Mouse (Mus musculus) layer of hippocampus, adult 9-10 months (tissue): ENCODE results near the gene Ribc1.

ENCODE experiments used
- DNase-seq: peaks from one replicate; pipeline ENCODE4 v3.0.0; 2022; ENCODE audit warnings: low spot score

Gene Ribc1

GRCm38 (mm10) chrX:152016151-152017145, at the start of gene Ribc1, which contains the start of gene Smc1a:
Ribc1 (minus strand) TSS chrX:152016295.
Smc1a (plus strand) TSS chrX:152016428.
- DNase-seq, result peak; percentile 90

DNA sequence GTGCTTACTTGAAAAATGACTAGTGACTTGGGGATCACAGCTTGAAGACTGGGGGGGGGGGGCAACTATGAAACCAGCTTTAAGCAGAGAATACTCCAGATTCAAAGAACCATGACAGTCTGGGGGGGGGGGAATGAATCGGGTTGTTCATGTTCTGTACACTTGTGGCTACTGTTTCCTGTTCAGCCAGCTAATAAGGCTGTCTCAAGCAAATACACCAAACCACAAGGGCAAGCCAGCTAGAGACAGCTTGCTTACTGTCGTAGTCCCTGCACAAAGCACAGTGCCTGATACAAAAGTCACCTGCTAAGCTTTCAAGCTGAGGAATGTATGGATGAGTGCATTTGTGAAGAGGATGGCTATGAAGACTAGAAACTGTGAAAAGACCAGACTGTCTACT, 49.6 kb upstream of the Ribc1 start:
- no peak for DNase-seq

DNA sequence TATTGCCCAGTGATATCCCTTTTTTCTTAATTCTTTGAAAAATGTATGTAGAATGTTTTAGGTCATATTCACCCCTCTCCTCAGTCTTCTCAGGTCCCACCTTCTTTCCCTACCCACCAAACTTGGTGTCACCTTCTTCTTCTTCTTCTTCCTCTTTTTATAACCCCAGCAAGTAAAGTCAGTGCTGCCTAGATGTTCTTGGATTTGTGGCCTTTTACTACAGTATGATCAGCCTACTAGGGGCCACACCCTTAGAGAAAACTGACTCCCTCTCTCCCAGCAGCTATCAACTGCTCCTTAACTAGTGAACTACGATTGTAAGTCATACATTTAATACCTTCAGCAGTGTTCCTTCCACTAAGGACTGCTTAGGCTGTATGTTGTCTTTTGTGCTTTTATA, 38.0 kb upstream of the Ribc1 start:
- no peak for DNase-seq

DNA sequence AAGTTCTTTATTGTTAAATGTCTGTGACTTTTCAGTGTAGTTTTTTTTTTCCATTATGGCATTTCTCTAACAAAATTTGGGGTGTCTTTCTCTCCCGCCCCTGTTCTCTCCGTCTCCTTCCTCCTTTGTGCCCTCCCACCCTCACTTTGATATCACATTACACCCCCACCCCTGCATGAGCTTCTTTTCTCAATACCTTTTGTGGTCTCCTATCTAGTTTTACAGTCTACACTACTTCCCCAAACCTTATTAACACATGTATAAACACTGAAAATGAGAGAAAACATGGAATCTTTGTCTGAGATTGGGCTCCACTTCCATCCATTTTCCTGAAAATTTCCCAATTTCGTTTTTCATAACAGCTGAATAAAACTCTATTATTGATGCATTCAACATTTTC, 36.5 kb upstream of the Ribc1 start:
- DNase-seq, result no peak

GRCm38 (mm10) chrX:152047230-152047629, 31.1 kb upstream of the Ribc1 start:
- DNase-seq, result no peak

DNA sequence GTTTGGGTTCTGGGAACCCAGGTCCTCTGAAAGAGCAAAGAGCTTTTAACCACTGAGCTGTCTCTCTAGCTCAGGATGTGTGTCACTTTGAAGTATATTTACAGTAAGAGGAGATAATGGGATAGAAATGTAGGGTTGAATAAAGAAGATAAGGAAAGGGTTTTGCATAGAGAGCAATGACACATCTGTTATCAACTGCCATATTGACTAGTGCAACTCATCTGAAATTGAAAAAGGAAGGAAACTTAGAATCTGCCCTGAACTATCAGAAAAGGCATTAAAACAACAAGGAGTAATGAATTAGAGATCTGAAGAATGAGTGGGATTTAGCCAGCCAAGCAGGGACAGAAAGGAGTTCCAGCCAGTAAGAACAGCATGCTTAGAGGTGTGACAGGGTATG, 23.8 kb upstream of the Ribc1 start:
- no peak for DNase-seq

DNA sequence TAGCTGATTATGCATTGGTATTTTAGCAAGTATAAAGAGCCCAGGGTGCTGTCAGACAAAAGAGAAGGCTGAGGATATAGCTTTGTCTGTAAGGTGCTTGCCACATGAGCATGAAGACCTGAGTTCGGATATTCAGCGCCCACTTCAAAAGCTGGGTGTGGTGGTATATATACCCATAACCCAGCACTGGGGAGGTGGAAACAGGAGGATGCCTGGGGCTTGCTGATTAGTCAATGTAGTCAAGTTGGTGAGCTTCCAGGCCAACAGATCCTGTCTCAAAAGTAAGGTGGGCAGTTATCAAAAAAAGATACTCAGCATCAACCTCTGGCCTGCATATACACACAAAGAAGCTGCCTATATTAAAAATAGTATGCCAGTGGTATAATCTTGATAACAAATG, 3.2 kb upstream of the Ribc1 start:
- no peak for DNase-seq

DNA sequence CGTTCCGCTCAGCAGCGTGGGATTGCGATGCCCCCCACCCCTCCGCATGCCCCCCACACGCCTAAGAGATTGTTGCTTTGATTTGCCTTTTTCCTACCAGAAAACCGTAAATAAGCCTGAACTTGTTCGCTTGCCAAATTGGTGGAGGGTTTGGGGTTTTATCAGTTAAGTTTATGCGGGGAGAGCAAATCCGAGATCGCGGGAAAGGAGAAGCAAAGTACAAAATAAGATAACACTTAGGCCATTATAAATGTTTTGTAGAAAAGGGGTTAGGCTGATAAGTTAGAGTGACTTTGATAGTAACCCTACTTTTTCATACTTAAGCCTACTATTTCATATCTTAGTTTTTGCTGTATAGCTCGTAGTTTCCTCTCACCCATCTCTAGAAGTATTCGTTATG, 1.1 kb upstream of the Ribc1 start:
- no peak for DNase-seq

DNA sequence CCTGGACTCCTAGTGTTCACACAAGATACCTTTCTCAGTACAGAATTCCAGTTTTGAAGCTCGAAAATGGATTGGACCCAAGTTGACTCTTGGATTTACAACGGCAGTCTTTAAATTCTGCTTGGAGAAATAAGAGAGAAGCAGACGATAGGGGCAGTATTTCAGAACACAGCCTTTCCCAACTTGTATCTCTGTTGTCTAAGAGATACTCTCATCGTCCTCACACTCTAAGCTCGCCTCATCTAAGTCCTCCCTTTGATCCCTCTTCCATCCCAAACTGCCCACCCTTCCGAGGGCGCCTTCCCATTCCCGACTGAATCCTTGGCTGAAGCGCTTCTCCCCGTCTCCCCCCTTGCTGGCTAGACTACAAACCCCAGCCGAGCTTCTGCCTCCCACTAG, 344 bp downstream of the Ribc1 start:
- DNase-seq, result no peak

GRCm38 (mm10) chrX:152007863-152008262, 8.2 kb downstream of the Ribc1 start:
- DNase-seq, result no peak

- DNase-seq, result no peak
Measured at GRCm38 (mm10) chrX:152002865-152003264, 13.2 kb downstream of the Ribc1 start.

GRCm38 (mm10) chrX:152001737-152002710, 14.1 kb downstream of the Ribc1 start, which contains the start of gene Hsd17b10:
Hsd17b10 (plus strand) TSS chrX:152001845.
- peak; percentile 47 for DNase-seq

DNA sequence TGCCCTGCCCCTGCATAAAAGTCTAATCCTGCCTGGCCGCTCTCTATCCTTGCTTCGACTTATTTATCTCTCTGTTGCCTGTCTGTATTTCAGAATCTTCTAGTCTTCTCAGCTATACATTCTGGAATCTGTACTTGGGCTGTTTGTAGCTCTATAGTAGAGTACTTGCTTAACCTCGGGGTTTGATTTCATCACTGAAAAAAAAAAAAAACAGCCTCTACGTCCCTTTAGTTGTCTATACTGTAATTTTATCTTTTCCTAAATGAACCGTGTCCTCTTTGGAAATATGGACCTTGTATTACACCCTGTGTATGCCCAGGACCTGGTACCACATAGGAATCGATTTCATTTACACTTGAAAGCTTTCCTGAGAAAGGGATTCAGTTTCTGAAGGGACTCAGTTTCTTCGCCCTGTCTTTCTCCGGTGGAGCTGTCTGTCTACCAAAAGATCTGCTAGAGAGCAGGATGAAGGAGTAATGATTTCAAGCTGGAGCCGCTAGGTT, 14.9 kb downstream of the Ribc1 start:
- no peak for DNase-seq

DNA sequence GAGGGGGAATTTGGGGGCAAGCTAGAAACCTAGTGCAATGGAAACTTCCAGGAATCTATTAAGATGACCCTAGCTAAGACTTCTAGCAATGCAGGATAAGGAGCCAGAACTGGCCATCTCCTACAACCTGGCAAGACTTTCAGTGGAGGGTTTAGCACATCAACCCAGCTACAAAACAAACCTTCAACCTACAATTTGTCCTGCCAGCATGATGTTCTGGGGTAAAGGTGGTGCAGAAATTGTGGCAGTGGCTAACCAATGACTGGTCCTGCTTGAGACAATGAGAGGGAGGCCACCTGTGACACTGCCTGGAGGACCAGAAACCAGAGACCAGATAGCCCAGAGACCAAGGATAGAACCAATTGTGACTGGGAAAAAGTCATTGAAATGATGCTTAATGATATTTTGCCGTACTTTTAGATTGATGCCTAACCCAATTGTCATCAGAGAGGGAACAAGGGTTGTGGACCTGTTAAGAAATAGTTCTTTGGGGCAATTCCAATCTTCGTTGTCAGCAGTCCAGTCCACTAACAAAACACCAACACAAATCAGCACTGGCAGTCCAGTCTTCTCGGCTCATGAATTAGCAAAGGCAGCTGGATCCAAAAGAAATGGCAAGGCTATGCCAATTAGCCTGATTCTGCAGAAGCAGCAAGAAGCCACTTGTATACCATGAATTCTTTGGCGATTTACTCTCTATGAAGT, 16.9 kb downstream of the Ribc1 start:
- DNase-seq, result no peak
